Mouse (Mus musculus): ENCODE measurements at regions not wholly inside any gene's neighbourhood (a gene's known extent, or its start where the extent isn't known, plus 50 kb on each side); places are given as distances from the start of the nearest gene placed in this dataset.

- DNase-seq (ENCODE audit: low spot score in 2 of 2): no peak
These were observed 60.0 kb upstream of the Ajap1 start for GRCm38 (mm10) chr4:153542631-153543031.

DNA sequence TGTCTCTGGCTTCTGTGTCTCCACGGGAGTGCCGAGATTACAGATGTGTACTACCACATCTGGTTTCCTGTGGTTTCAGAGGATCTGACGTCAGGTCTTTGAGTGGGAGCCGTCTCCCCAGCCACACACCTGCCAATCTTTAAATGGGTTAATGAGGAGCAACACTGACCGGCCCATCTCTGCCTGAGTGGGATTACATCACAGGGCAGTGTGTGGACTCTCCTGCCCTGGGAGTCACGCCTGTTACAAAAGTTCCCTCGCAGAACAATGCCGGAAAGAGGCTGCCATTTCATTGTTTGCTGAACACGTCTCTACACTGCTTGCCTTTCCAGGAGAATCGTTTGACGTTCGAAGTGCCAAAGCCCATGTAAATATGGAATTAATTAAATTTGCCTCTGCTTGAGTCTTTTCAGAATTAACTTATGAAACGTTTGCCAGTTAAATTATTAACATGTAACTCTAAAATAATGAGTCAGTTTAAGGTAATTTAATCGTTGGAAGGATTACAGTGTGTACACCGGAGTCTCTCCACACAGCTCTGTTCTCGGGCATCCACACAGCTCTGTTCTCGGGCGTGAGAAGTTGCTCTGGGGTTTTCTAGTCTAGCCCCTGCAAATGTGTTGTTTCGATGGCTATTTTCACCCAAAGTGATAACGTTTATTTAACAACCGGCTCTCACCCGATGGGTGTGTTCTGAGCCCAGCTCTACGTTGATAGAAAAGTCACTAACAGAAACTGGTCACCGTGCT, 61.5 kb upstream of the Ajap1 start:
- DNase-seq (ENCODE audit: low spot score in 2 of 2): no peak

DNA sequence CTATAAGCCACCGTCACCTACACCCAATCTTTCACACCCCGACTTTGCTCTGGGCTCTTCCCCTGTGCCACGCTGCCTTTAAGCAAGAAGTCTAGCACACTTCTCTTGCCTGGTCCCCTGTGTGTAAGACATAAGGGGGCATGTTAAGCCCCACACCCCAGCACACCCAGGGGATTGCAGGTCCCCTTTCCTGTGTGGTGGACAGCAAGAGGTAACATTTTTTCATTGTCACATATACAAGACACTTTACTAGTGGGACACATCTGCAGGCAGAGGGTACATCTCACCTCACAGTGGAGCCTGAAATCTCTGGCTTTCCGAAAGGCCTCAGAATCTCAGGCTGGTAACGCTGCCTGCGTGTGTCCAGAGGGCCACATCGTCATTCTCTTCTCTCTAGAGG, 64.1 kb upstream of the Ajap1 start:
- no peak for DNase-seq (ENCODE audit: low spot score in 2 of 2)

- DNase-seq (ENCODE audit: low spot score in 2 of 2): no peak
These were observed 64.5 kb upstream of the Ajap1 start for GRCm38 (mm10) chr4:153547111-153547510.

GRCm38 (mm10) chr4:153547871-153548270, 65.3 kb upstream of the Ajap1 start:
- no peak for DNase-seq (ENCODE audit: low spot score in 2 of 2)

- no peak for DNase-seq (ENCODE audit: low spot score in 2 of 2)
These were observed 68.7 kb upstream of the Ajap1 start for GRCm38 (mm10) chr4:153551291-153551690.

DNA sequence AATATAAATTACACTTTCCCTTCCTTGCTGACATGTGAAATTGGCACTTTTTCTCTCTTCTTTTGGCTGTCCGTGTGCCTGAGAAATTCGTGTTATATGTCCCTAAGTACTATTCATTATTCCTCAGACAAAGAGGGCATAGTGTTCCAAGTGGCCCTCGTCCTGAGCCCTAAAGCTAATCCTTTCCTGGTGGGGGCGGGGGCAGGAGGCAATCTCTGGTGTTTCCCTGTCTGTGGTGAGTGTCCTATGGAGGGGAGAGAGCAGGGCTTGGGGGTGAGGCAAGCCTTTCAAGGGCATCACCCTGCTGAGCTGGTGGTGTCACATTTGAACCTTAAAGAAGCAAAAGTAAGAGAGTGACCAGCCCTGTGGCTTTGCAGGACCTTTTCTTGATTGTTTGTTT, 69.9 kb upstream of the Ajap1 start:
- DNase-seq (ENCODE audit: low spot score in 2 of 2): no peak

DNA sequence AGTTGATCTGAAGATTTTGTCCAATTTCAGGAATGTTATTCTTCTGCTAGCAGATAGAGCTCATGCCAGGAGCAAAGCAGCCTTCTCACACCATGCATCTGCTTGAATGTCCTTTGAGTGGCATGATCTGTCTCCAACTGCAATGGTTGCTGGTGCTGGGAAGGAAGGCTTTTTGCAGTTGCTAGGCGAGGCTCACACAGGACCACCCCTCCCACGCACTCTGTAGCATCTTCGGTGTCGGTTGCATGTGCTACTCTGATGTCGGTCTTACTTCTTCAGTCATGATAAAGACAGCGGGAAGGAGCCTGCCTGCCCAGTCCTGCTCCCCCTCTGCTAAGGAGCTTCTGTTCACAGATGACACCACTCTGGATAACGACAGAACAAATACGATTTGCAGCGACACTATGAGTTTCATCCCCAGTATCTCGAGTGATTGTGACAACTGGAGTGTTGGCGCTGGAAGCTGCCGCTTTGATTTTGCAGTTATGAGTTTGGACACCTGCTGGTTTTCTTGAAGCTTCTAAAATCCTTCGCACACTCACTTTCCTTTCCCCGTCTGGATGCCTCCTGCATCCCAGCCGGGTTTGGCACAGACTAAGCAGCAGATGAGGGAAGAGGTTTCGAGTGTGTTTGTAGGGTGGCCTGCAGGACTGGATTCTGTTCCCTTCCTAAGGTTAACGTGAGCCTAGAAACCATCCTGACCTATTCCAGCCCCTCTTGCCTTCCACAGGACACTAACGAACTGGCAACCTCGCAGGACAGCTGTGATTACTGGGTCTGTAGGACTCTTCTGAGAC, 75.4 kb upstream of the Ajap1 start:
- no peak for DNase-seq (ENCODE audit: low spot score in 2 of 2)

DNA sequence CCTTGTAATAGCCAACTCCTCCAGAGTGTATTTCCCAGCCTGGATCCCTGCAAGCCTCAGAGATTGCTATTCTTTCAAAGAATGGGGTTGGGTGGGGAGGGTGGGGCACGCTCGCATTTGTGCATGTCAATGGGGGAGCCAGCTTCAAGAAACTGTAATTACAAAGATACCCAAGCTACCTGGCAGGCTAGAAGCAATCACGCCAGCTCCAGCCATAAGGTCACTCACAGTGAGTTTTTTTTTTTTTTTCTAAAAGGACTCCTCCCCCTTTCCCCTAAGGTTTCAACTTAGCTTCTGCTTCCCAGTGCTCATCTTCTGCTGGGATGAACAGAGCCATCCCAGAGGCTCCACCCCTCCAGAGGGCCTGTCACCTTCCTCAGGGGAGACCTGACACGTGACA, 77.0 kb upstream of the Ajap1 start:
- DNase-seq (ENCODE audit: low spot score in 2 of 2): no peak

GRCm38 (mm10) chr4:153560193-153560592, 77.6 kb upstream of the Ajap1 start:
- DNase-seq (ENCODE audit: low spot score in 2 of 2): peak; percentile 10 to 21

DNA sequence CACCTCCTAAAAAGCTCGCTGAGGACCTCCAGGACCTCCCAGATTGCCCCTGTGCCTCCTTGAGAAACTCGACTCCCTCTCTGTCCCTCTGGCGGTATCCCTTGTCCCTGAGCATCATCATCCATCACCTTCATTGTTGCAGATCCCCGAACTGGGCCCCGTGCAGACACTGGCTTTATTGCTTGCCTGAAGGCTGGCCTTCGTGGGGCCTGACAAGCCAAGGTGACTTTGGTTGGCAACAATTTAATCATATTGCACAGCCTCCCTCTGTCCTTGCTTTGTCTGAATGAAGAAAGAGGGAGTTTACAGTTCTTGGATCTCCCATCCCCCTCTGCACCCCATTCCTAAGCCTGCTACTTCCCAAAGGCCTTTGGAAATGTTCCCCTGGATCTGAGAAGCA, 78.3 kb upstream of the Ajap1 start:
- no peak for DNase-seq (ENCODE audit: low spot score in 2 of 2)

DNA sequence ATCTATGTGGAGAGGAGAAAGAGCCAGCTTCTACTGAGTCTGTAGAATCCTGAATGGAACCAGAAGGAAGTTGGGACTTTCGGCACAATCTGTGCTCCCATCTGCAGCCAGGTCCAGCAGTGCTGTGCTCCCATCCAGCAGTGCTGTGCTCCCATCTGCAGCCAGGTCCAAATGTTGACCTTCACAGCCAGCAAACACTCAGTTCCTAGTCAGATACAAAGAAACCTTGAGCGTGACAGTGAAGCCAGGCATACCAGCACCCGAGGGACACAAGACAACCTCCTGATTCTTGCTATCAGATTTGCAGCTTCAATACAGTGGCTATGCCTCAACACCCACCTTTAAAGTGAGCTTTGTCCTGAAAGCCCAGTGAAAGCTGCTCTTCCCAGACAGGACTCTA, 79.4 kb upstream of the Ajap1 start:
- DNase-seq (ENCODE audit: low spot score in 2 of 2): no peak

GRCm38 (mm10) chr4:153567329-153567973, 84.8 kb upstream of the Ajap1 start:
- no peak for DNase-seq (ENCODE audit: low spot score in 2 of 2)

DNA sequence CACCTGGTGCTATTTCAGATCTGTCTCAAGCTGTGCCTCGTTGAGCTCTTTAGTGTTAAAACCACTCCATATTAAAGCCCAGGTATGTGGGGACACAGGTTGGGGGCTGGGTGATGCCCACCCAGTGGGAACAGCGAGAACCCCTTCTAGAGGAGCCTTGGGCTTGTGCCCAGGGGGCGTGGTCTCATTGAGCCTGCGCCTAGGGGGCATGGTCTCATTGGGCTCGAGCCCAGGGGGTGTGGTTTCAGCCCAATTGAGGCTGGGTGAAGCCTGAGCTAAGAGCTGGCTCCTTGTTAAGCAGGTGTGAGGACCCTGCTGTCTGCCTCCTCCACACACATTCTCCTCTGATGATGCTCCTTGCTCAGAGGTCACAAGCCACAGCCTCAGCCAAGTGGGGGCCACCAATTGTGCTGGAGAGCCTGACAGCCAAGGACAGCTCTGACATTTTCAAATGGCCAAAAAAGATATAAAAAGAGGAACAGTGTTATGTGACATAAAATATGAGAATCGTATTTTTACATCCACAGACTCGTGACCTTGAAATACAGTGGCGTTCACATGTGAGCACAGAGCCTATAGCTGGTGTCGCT, 90.7 kb upstream of the Ajap1 start:
- DNase-seq (ENCODE audit: low spot score in 2 of 2): no peak

DNA sequence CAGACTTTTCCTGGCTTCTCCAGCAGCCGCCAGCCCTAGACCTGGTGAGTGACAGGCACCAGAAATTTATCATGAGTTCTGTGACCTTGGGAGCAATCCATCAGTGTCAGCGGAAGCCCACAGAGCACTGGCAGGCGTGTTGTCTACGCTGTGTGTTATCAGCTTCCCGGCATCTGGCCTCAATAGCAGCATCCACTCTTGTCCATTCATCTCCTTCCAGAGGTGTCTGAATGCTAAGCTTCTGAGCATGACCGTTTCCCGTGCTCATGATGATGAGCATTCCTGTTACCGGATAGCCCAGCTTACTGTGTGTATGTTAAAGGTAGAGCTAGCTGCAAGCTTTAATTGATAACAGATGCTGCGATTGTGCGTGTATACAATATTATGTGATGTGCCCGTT, 110.7 kb upstream of the Ajap1 start:
- DNase-seq (ENCODE audit: low spot score in 2 of 2): no peak

GRCm38 (mm10) chr4:153599794-153600370, 117.3 kb upstream of the Ajap1 start:
- no peak for DNase-seq (ENCODE audit: low spot score in 2 of 2)

DNA sequence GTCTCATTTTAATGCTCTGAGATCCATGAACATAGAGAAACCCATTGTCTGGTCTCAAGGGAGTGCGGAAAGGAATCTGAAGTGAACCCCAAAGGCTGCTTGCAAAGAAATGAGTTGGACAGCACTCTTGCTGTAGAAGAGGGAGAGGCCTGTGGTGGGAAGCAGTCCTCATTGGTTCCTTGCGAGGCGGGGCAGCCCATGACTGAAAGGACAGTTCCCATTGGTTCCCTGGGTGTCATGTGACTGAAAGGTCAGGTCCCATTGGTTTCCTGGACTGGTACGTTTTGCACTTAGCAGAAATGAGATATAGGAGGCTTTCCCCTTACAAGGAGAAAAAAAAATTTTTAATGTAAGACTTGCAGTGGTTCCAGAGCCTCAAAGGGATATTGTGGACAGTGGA, 119.9 kb upstream of the Ajap1 start:
- no peak for DNase-seq (ENCODE audit: low spot score in 2 of 2)

DNA sequence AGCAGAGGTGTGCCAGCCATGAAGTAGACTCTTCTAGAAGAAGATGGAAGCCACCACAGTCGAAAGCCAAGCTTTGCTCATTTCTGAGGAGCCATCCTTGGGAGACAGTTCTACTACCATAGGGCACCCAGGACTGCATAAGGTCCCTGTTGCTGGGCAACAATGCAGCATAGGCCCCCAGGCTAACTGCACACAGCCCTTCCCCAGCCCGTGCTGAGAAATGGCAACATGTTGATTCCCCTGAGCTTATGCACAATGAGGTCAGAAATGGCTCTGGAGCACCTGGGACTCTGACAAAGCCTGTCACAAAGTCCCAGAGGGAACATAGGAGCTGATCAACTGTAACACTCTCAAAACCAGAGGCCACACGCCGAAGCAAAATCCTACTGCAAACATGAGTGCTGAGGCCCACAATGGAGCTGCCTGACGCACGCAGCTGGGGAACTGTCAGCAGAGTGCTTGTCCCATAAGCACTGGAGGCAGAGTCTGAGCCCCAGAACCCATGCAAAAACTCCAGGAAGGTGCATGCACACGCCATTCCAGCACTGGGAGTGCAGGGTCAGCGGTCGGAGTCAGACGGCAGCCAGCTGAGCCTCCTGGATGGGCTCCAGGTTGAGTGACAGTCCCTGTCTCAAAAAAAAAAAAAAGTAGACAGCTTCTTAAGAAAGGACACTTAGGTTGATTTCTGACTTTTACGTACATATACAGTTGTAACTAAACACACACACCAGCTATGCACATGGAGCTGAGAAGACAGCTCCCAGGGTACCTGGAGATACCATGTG, 120.6 kb upstream of the Ajap1 start:
- DNase-seq (ENCODE audit: low spot score in 2 of 2): peak in 1 of 2 experiments; percentile 1

DNA sequence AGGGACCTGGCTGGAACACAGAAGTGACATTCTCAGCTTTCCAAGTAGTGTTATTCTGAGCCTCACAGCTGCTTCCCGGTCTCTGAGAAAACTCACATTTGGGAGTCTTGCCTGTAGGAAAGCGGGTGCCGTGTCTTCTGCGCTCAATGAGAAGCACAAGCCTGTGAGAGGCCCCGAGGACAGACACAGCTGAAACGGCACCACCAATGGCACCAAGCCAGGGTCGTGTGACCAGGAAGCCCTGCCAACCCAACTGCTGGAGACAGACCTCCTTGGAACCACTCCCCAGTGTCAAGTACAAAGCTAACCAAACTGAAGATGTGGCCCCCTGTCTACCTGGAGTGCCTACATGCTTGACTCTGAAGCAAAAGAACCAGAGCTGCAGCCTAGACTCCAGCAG, 121.3 kb upstream of the Ajap1 start:
- DNase-seq (ENCODE audit: low spot score in 2 of 2): peak; percentile 27 to 51

DNA sequence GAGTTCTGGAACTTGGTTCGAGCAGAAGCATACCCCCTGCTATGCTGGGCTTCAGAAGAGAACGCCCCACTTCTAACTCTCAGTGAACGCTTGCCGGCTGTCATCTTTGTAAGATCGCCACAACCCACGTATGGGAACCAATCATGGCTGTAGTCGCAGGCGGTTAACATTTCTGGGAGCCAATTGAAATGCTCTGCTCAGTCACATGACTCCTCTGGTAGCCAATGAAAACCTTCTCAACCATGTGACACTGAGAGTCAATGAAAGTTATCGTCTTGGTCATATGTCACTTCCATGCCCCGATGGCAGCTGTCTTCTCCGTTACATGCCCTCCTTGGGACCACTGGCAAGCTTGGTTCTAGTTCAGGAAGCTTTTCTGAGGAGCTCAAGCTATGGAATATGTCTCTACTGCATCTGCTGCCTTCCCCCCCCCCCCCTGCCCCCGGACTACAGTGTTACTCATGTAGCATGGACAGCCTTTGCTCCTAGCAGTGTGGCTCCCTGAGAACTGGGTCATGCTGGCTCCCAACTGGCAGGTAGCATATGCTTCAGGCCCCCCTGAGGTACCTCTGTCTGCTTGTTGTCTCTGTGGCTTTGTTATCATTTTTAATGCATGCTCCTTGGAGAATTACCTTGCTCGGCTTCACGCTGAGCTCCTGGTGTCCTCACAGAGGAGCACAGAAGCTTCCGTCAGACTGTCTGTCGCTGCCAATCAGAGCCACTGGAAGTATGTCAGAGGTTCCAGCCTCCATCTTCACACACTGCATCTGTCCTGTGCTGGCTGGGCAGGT, 122.3 kb upstream of the Ajap1 start:
- no peak for DNase-seq (ENCODE audit: low spot score in 2 of 2)
